Mouse (Mus musculus) erythroblast, embryonic 14.5 days (primary cell): ENCODE measurements around the gene Cdk1.

Experiments used
- GATA1 ChIP-seq: IDR thresholded peaks from 2 replicates; pipeline ENCODE4 v1.6.1; 2012; ENCODE audit warnings: low read length, inconsistent platforms, mixed read lengths
- TAL1 ChIP-seq: IDR thresholded peaks from 3 replicates; pipeline ENCODE4 v1.6.1; 2012; ENCODE audit warnings: low read length, inconsistent platforms, mixed read lengths

DNA sequence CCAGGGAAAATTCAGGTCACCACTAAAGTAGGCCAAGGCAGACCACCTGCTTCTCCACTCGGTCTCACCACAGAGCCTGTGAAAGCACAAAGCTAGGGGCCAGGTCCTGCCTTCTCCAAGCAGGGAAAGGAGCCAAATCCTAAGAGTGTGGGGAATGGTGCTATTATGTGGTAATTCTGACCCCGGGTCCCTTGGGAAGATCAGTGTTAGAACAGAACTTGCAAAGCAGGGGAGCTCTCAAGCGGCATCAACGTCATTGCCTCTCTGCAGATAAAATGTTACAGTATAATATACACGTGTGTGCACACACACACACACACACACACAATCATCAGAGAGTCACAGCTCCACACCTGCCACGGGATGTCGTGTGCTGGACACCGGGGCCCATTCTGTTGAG lies 62.0 kb downstream of the Cdk1 start:
- TF ChIP-seq GATA1 (no peak), TAL1 (no peak)
